Comparison of ENCODE assay signal across 8 mouse cellular contexts in the genomic region with DNA sequence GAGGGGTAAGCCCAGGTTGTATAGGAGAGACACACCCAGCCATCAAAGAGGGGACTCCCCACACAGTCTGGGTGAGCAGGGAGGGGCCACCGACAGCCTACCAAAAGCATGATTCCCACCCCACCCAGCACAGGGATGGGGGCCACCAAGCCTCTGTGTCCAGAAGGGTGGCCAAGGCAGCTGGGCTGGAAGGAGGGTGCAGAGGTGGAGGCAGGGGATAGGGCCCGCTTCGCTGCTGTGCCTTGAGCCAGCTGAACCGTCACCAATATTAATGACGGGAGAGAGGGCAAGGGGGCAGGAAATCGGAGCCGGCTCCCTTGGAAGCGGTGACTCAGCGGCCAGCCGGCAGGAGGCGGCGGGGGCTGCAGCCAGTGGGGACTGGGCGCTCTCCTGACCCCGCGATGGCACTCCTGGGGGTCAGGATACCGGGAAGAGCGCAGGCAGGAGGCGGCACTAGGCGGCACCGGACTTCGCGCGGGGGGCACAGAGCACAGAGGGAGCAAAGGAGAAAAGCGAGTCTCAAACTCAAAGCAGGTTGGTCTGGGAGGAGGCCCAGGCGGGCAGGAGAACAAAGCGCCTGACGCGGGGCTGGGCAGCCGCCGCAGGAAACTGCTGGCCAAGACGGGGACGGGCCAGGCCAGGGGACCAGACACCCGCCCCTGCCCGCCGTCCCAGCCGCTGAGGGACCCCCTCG. TPM values are rescaled to one million over a fixed set of nuclear protein-coding genes. Genes with fewer than 3 reads are reported as not detected.
DNase-seq lines count a peak whose midpoint lies in the region; ATAC-seq lines count a peak whose summit lies in the region.

No protein-coding gene starts in this region.

- DNase-seq in gastrocnemius, adult 18-20 months (ENCODE audit: low spot score), result peak; percentile 41
- no peak for DNase-seq in gastrocnemius, postnatal 10 days
- peak; percentile 30 for DNase-seq in forebrain, embryonic 14.5 days (ENCODE audit: low spot score)
- no peak for DNase-seq in natural killer cell, adult 2 months (ENCODE audit: low spot score in 2 of 2)
- no peak for DNase-seq in left cerebral cortex, adult 11 months (ENCODE audit: low spot score)

- H3K27ac ChIP-seq in forebrain, embryonic 14.5 days (ENCODE audit: low read depth, low read length), result no peak overlapping the region
- no peak overlapping the region for H3K27ac ChIP-seq in hindbrain, embryonic 15.5 days (replicated peaks)
- no peak overlapping the region for H3K27ac ChIP-seq in liver, embryonic 12.5 days
- no peak overlapping the region for H3K27ac ChIP-seq in stomach, embryonic 14.5 days (ENCODE audit: low read length)

- 0 out of 2 replicates have a peak, but pooled peaks cover 9% of the 10 kb centered on the region for H3K27me3 ChIP-seq in forebrain, embryonic 14.5 days (replicated peaks; ENCODE audit: control insufficient read depth, insufficient read depth, low read length)
- H3K27me3 ChIP-seq in hindbrain, embryonic 15.5 days, result peaks cover 8% of the 10 kb centered on the region
- peaks cover 63% of the 10 kb centered on the region for H3K27me3 ChIP-seq in liver, embryonic 12.5 days (replicated peaks)
- no peaks in the 10 kb centered on the region for H3K27me3 ChIP-seq in stomach, embryonic 14.5 days (ENCODE audit: control insufficient read depth, insufficient read depth, low read length)

- H3K4me2 ChIP-seq in forebrain, embryonic 14.5 days (ENCODE audit: low read length), result peak overlapping the region; percentile 52
- H3K4me2 ChIP-seq in hindbrain, embryonic 15.5 days, result peak overlapping the region; percentile 57
- peak overlapping the region; percentile 59 for H3K4me2 ChIP-seq in liver, embryonic 12.5 days
- peak overlapping the region; percentile 66 for H3K4me2 ChIP-seq in stomach, embryonic 14.5 days (replicated peaks; ENCODE audit: low read depth, low read length)

- no peaks in the 10 kb centered on the region for H3K4me1 ChIP-seq in forebrain, embryonic 14.5 days (ENCODE audit: control insufficient read depth, insufficient read depth, low read length)
- H3K4me1 ChIP-seq in hindbrain, embryonic 15.5 days (replicated peaks), result peaks cover 8% of the 10 kb centered on the region; the same call in 1 of the 2 replicates
- 0 out of 2 replicates have a peak, but pooled peaks cover 6% of the 10 kb centered on the region for H3K4me1 ChIP-seq in liver, embryonic 12.5 days
- peaks cover 10% of the 10 kb centered on the region; the same call in 1 of the 2 replicates for H3K4me1 ChIP-seq in stomach, embryonic 14.5 days (ENCODE audit: control insufficient read depth, insufficient read depth, low read length)

- ATAC-seq in forebrain, embryonic 14.5 days, result peak; percentile 40; the same call in 1 of the 2 replicates
- ATAC-seq in hindbrain, embryonic 15.5 days (ENCODE audit: low FRiP score, low read depth), result peak; percentile 43; the same call in 1 of the 2 replicates
- ATAC-seq in liver, embryonic 12.5 days, result peak; percentile 24; the same call in 1 of the 2 replicates
- peak; percentile 51; the same call in 1 of the 2 replicates for ATAC-seq in stomach, embryonic 14.5 days (ENCODE audit: insufficient number of reproducible peaks, insufficient read depth, low FRiP score, low read depth)

- no peaks in the 10 kb centered on the region for H3K36me3 ChIP-seq in forebrain, embryonic 14.5 days (ENCODE audit: control insufficient read depth, insufficient read depth, low read length)
- no peaks in the 10 kb centered on the region for H3K36me3 ChIP-seq in hindbrain, embryonic 15.5 days
- H3K36me3 ChIP-seq in liver, embryonic 12.5 days, result no peaks in the 10 kb centered on the region
- no peaks in the 10 kb centered on the region for H3K36me3 ChIP-seq in stomach, embryonic 14.5 days (ENCODE audit: control insufficient read depth, insufficient read depth, low read length)

- H3K9me3 ChIP-seq in forebrain, embryonic 14.5 days (replicated peaks; ENCODE audit: control insufficient read depth, low read length), result no peaks in the 10 kb centered on the region
- no peaks in the 10 kb centered on the region for H3K9me3 ChIP-seq in hindbrain, embryonic 15.5 days
- no peaks in the 10 kb centered on the region for H3K9me3 ChIP-seq in liver, embryonic 12.5 days (replicated peaks)
- no peaks in the 10 kb centered on the region for H3K9me3 ChIP-seq in stomach, embryonic 14.5 days (ENCODE audit: control insufficient read depth, low read depth, low read length)

- 2% methylated on average over 37 of the region's 37 CpGs for WGBS in forebrain, embryonic 14.5 days
- WGBS in hindbrain, embryonic 15.5 days, result 4% methylated on average over 37 of the region's 37 CpGs
- 3% methylated on average over 37 of the region's 37 CpGs for WGBS in liver, embryonic 12.5 days (ENCODE audit: insufficient replicate concordance)
- WGBS in stomach, embryonic 14.5 days, result 4% methylated on average over 33 of the region's 37 CpGs

- H3K9ac ChIP-seq in forebrain, embryonic 14.5 days (ENCODE audit: low read length), result peak overlapping the region; percentile 41
- peak overlapping the region; percentile 16; the same call in 1 of the 2 replicates for H3K9ac ChIP-seq in hindbrain, embryonic 15.5 days
- H3K9ac ChIP-seq in liver, embryonic 12.5 days, result no peak overlapping the region
- H3K9ac ChIP-seq in stomach, embryonic 14.5 days (replicated peaks; ENCODE audit: low read depth, low read length), result no peak overlapping the region; the same call in 1 of the 2 replicates

- H3K4me3 ChIP-seq in forebrain, embryonic 14.5 days (ENCODE audit: low read depth, low read length), result peak overlapping the region; percentile 23
- peak overlapping the region; percentile 21 for H3K4me3 ChIP-seq in hindbrain, embryonic 15.5 days
- H3K4me3 ChIP-seq in liver, embryonic 12.5 days, result peak overlapping the region; percentile 15
- peak overlapping the region; percentile 27 for H3K4me3 ChIP-seq in stomach, embryonic 14.5 days (ENCODE audit: low read depth, low read length)

RNA-seq across cellular contexts. Expression of gene Fgf18, which starts 24.5 kb away (rescaled TPM):
- 1 to 10 TPM; 1.0 to 1.1 TPM for total RNA-seq in gastrocnemius, adult 18-20 months (2021)
- 1 to 10 TPM; 7.3 to 9.3 TPM for total RNA-seq in gastrocnemius, postnatal 10 days (2021)
- polyA plus RNA-seq in forebrain, embryonic 14.5 days (2014; fragmentation: Nextera tagmentation; extraction: Ambion mirVana), result 3.9 and 4.8 TPM in 2 replicates
- 7.1 and 7.4 TPM in 2 replicates for polyA plus RNA-seq in hindbrain, embryonic 15.5 days (2015; fragmentation: Nextera tagmentation; extraction: Ambion mirVana)
- polyA plus RNA-seq in liver, embryonic 12.5 days (2016; fragmentation: Nextera tagmentation; extraction: Ambion mirVana), result 0.44 and 0.60 TPM in 2 replicates
- polyA plus RNA-seq in stomach, embryonic 14.5 days (2014; fragmentation: Nextera tagmentation; extraction: Ambion mirVana), result 2.8 and 3.7 TPM in 2 replicates

RNA-seq across cellular contexts. Expression of gene Npm1, which starts 40.3 kb away (rescaled TPM):
- total RNA-seq in gastrocnemius, adult 18-20 months (2021), result 100 to 1,000 TPM; 118 to 128 TPM
- total RNA-seq in gastrocnemius, postnatal 10 days (2021), result 100 to 1,000 TPM; 197 to 218 TPM
- 506 and 646 TPM in 2 replicates for polyA plus RNA-seq in forebrain, embryonic 14.5 days (2014; fragmentation: Nextera tagmentation; extraction: Ambion mirVana)
- 377 and 402 TPM in 2 replicates for polyA plus RNA-seq in hindbrain, embryonic 15.5 days (2015; fragmentation: Nextera tagmentation; extraction: Ambion mirVana)
- polyA plus RNA-seq in liver, embryonic 12.5 days (2016; fragmentation: Nextera tagmentation; extraction: Ambion mirVana), result 966 and 967 TPM in 2 replicates
- polyA plus RNA-seq in stomach, embryonic 14.5 days (2014; fragmentation: Nextera tagmentation; extraction: Ambion mirVana), result 1,097 and 1,101 TPM in 2 replicates

Comparison
In these comparisons a context has a peak if more than half of its experiments do, and no peak if none do; other contexts are left out.
1. DNase-seq: peak in gastrocnemius, adult 18-20 months (single experiment) and forebrain, embryonic 14.5 days (single experiment); none in gastrocnemius, postnatal 10 days (single experiment), natural killer cell, adult 2 months (0 of 2) and left cerebral cortex, adult 11 months (single experiment).
2. H3K9ac ChIP-seq: peak in forebrain, embryonic 14.5 days (single experiment) and hindbrain, embryonic 15.5 days (single experiment); none in liver, embryonic 12.5 days (single experiment) and stomach, embryonic 14.5 days (single experiment).
3. Peak in every context shown above with its lines, with median percentiles within 50 percentile points of each other: ATAC-seq, H3K4me2 ChIP-seq and H3K4me3 ChIP-seq.